Mouse (Mus musculus) heart, embryonic 13.5 days (tissue): ENCODE data around the gene H2-DMb1. TPM values are rescaled to one million over a fixed set of nuclear protein-coding genes. Genes with fewer than 3 reads are reported as not detected.

ENCODE experiments used
- ATAC-seq: fragments of 200-750 bp; cut with Nextera tagmentation; 2 replicates; pipeline ENCODE4 v1.8.0; 2017; ENCODE audit warnings: moderate TSS enrichment; ENCODE audit not compliant: insufficient number of reproducible peaks, low FRiP score, low TSS enrichment; ENCODE audit errors: extremely low read depth
- H3K27ac ChIP-seq: fragments of 300-500 bp; sonication (generic); replicated peaks from 2 replicates; pipeline ENCODE4 v1.5.1; 2015; ENCODE audit warnings: moderate library complexity, mild to moderate bottlenecking, inconsistent platforms
- H3K27me3 ChIP-seq: fragments of 300-500 bp; sonication (generic); replicated peaks from 2 replicates; pipeline ENCODE4 v1.6.1; 2015; ENCODE audit warnings: mild to moderate bottlenecking, inconsistent platforms
- H3K36me3 ChIP-seq: fragments of 300-500 bp; sonication (generic); 2 replicates; pipeline ENCODE4 v1.6.1; 2015; ENCODE audit warnings: mild to moderate bottlenecking, inconsistent platforms
- H3K4me1 ChIP-seq: fragments of 300-500 bp; sonication (generic); 2 replicates; pipeline ENCODE4 v1.6.1; 2015; ENCODE audit warnings: inconsistent platforms
- H3K4me2 ChIP-seq: fragments of 300-500 bp; sonication (generic); 2 replicates; pipeline ENCODE4 v1.6.1; 2015; ENCODE audit warnings: inconsistent platforms, mild to moderate bottlenecking, moderate library complexity
- H3K4me3 ChIP-seq: fragments of 300-500 bp; sonication (generic); 2 replicates; pipeline ENCODE4 v1.5.1; 2015; ENCODE audit warnings: moderate library complexity, mild to moderate bottlenecking, inconsistent platforms
- H3K9ac ChIP-seq: fragments of 300-500 bp; sonication (generic); 2 replicates; pipeline ENCODE4 v1.6.1; 2015; ENCODE audit warnings: inconsistent platforms, mild to moderate bottlenecking, moderate library complexity
- H3K9me3 ChIP-seq: fragments of 300-500 bp; sonication (generic); 2 replicates; pipeline ENCODE4 v1.6.1; 2016; ENCODE audit warnings: inconsistent platforms
- WGBS: fragments of 180-500 bp; shearing (Covaris S2); methylation state at CpG from one replicate; pipeline ENCODE4 v1.1.7; 2015; ENCODE audit warnings: mixed read lengths; 5-methylcytosine and 5-hydroxymethylcytosine counted together
- polyA plus RNA-seq: library from polyadenylated mRNA; unstranded; fragments of >200 nt; fragmentation: Nextera tagmentation; extraction: Ambion mirVana; gene quantifications from 2 replicates; pipeline ENCODE4 v1.2.1, GENCODE M21; 2015

The H2-DMb1 gene
- polyA plus RNA-seq, 1 experiment from 2014 or later = 0.27 TPM

DNA sequence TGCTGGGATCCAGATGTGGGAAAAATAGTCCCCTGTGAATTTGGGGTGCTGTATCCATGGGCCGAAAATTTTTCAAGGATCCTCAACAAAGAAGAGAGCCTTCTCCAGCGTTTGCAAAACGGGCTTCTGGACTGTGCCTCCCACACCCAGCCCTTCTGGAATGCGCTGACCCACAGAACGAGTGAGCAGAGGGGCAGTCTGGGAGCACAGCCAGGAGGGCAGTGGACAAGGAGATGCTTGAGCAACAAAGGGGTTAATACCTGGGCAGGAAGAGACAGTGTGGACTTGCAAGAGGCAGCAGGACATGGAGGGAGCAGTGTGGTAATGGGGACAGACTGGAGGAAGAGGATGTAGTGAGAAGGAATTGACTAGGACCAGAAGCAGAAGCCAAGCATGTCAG, 2.7 kb downstream of the H2-DMb1 start:
- Histone ChIP-seq H3K4me1 (no peaks in the 10 kb centered on the region), H3K27me3 (peaks cover 42% of the 10 kb centered on the region; the same call in 1 of the 2 replicates), H3K27ac (no peak overlapping the region), H3K36me3 (no peaks in the 10 kb centered on the region), H3K9ac (no peak overlapping the region), H3K4me3 (no peak overlapping the region), H3K9me3 (no peaks in the 10 kb centered on the region), H3K4me2 (no peak overlapping the region)
- 44% methylated on average over 5 of the region's 5 CpGs for WGBS
- ATAC-seq = no peak

DNA sequence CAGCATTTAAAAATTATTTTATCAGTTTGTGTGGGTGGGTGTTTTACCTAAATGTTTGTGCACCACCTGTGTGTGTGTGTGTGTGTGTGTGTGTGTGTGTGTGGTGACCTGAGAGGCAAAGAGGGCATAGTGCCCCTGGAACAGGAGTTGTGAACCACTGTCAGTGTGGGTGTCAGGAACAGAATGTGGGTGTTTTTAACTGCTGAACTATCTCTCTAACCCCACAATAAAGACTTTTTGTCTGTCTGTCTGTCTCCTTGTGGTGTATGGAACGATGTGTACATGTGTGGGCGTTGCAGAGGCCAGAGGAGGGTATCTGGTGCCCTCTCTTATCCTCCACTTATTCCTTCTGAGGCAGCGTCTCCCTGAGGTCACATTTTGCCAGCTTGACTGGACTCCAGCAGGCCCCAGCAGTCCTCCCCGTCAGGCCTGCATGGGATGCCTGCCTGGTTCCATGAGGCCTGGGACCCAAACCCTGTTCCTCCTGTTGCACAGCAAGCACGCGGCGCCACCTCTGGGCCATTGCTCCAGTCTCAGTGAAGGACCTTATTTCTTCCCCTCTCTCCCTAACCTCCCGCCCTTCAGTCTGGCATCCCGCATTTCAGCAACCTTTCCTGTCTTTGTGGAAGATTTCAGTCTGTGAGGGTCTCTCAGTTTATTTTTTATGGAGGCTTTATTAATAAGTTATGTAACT, 11.5 kb downstream of the H2-DMb1 start:
- no peak for ATAC-seq
- no peaks in the 10 kb centered on the region for H3K4me1 ChIP-seq
- no peak overlapping the region for H3K4me3 ChIP-seq
- H3K36me3 ChIP-seq = no peaks in the 10 kb centered on the region
- H3K27ac ChIP-seq = no peak overlapping the region
- H3K27me3 ChIP-seq = peaks cover 32% of the 10 kb centered on the region
- 30% methylated on average over 9 of the region's 9 CpGs for WGBS
- H3K9ac ChIP-seq = no peak overlapping the region
- H3K9me3 ChIP-seq = no peaks in the 10 kb centered on the region
- H3K4me2 ChIP-seq = no peak overlapping the region

DNA sequence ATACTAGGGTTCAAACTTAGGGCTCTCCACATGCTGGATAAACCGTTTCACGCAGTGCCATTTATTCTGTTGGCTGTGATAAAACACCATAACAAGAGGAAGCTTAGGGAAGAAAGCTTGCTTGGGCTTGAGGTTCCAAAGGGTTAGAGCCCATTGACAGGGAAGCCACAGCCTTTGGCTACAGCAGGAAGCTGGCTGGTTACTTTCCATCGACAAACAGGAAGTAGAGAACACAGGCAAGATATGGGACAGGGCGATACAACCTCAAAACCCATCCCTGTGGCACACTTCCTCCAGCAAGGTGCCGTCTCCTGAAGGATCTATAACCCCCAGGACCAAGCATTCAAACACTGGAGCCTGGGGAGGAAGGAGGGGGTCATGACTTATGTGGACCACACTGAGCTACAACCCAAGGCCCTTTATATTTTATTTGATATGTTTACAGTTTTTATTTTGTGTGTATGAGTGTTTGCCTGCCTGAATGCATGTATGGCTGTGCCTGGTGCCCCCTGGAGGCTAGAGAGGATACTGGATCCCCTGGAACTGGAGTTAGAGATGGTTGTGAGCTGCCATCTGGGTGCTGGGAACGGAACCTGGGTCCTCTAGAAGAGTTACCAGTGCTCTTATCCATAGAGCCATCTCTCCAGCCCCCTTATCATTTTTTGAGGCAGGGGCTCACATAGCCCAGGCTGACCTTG, 12.3 kb downstream of the H2-DMb1 start:
- peaks cover 27% of the 10 kb centered on the region for H3K27me3 ChIP-seq
- H3K4me1 ChIP-seq = no peaks in the 10 kb centered on the region
- H3K9ac ChIP-seq = no peak overlapping the region
- no peaks in the 10 kb centered on the region for H3K9me3 ChIP-seq
- no peaks in the 10 kb centered on the region for H3K36me3 ChIP-seq
- 67% methylated on average over 6 of the region's 6 CpGs for WGBS
- H3K4me3 ChIP-seq = no peak overlapping the region
- ATAC-seq = no peak
- H3K4me2 ChIP-seq = no peak overlapping the region
- H3K27ac ChIP-seq = no peak overlapping the region

DNA sequence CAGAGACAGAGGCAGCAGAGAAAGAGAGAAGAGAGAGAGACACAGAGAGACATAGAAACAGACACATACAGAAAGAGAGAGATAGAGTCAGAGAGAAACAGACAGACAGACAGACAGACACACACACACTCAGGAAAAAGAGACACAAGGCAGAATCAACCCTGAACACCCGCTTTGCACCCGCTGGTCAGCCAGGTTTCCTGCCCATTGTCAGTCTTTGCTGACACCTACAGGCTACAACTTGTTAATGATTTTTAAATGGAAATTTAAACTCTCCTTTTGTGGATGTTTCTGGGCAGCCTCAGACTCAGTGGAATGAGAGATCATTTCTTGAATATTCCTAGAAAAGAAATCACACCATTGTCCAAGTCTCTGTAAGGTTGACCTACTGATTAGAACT, 16.4 kb downstream of the H2-DMb1 start:
- Histone ChIP-seq H3K9me3 (no peaks in the 10 kb centered on the region), H3K36me3 (no peaks in the 10 kb centered on the region), H3K27ac (no peak overlapping the region), H3K4me2 (no peak overlapping the region), H3K27me3 (peaks cover 19% of the 10 kb centered on the region), H3K4me1 (no peaks in the 10 kb centered on the region), H3K9ac (no peak overlapping the region), H3K4me3 (no peak overlapping the region)
- 5% methylated on average over 2 of the region's 2 CpGs for WGBS
- no peak for ATAC-seq

DNA sequence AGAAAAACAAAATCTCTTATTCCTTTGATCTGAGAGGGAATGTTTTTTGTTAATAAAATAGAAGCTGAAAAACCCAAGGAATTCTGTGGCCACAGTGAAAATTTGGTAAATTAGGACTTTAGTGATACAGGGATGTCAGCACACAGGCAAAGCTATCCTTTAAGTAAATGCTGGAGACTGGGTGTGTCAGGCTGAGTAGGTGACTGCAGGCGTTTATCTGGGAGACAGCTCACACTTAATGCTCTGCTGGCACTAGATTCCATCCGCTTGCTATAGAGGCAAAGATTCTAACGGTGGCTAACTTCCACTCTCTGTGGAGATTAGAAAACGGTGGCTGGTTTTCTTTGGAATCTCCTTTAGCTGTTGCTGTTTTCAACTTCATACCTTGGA, 17.6 kb downstream of the H2-DMb1 start:
- ATAC-seq = no peak
- H3K4me2 ChIP-seq = no peak overlapping the region
- no peaks in the 10 kb centered on the region for H3K9me3 ChIP-seq
- 21% methylated on average over 4 of the region's 4 CpGs for WGBS
- no peaks in the 10 kb centered on the region for H3K36me3 ChIP-seq
- no peak overlapping the region for H3K4me3 ChIP-seq
- H3K27ac ChIP-seq = no peak overlapping the region
- H3K4me1 ChIP-seq = no peaks in the 10 kb centered on the region
- peaks cover 27% of the 10 kb centered on the region for H3K27me3 ChIP-seq
- H3K9ac ChIP-seq = no peak overlapping the region

DNA sequence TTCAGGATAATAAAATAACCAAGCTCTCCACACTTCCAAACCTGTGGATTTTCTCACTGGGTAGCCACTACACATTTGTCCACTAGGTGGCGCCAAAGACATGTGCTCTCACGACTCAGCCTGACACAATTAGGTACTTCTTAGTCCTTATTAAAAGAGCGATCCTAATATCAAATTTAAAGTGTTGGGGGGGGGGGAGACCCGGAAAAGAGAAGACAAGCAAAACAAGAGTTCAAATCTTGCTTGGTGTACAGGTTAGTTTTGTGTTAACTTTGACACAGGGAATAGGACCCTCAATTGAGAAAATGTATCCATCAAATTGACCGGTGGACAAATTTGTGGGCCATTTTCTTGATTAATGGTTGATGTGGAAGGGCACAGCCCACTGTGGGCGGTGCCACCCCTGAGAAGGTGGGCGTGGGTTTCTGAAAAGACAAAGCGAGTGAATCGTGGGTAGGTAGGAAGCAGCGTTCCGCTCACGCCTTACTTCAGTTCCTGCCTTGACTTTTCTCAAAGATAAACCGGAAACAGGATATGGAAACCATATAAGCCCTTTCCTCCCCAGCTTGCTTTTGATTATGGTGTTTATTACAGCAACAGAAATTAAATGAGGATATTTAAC, 18.1 kb downstream of the H2-DMb1 start:
- no peak overlapping the region for H3K4me3 ChIP-seq
- no peak overlapping the region for H3K9ac ChIP-seq
- H3K4me1 ChIP-seq = no peaks in the 10 kb centered on the region
- no peak overlapping the region for H3K27ac ChIP-seq
- H3K27me3 ChIP-seq = peaks cover 26% of the 10 kb centered on the region
- no peaks in the 10 kb centered on the region for H3K36me3 ChIP-seq
- ATAC-seq = no peak
- WGBS = 37% methylated on average over 13 of the region's 13 CpGs
- no peaks in the 10 kb centered on the region for H3K9me3 ChIP-seq
- H3K4me2 ChIP-seq = peak overlapping the region; percentile 26

DNA sequence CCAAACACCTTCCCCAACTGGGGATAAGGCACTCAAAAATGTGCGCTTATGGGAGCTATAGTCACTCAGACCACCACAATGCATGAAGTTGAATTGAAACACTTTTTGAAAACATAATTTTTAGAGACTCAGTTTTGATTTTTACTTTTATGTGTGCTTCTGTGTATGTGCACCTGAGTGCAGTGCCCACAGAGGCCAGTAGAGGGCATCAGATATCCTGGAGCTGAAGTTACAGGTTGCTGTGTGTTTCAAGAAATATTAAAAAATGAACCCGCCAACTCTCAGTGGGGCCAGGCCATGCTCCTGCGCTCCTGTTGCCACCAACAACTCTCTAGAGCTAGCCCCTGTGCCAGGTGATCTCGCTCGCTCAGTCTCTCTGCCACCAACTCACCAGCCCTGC, 19.7 kb downstream of the H2-DMb1 start:
- Histone ChIP-seq H3K36me3 (no peaks in the 10 kb centered on the region), H3K4me1 (no peaks in the 10 kb centered on the region), H3K9me3 (peaks cover 9% of the 10 kb centered on the region; the same call in 1 of the 2 replicates), H3K27me3 (peaks cover 24% of the 10 kb centered on the region), H3K4me2 (no peak overlapping the region), H3K27ac (no peak overlapping the region), H3K4me3 (no peak overlapping the region), H3K9ac (no peak overlapping the region)
- ATAC-seq = no peak
- WGBS = 88% methylated on average over 5 of the region's 5 CpGs

DNA sequence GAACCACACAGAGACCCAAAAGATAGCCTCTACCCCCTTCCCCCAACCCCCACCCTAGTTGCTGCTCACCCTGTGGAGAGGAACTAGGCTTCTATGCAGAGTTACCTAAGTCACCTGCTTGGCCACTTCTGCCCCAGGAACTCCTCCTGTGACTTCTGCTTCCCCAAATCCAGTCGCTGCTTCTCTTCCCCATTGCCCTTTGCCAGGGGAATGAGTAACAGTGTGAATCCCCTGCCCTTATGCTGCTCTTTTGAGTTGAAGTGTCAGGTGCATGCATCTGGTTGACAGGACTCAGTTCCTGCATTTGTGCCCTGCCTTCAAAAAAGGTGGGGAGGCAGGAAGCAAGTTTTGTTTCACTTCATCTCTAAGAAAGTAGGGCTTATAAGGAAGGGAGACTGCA, 21.2 kb downstream of the H2-DMb1 start:
- Histone ChIP-seq H3K27ac (no peak overlapping the region), H3K9ac (no peak overlapping the region), H3K9me3 (peaks cover 9% of the 10 kb centered on the region; the same call in 1 of the 2 replicates), H3K4me3 (no peak overlapping the region), H3K36me3 (no peaks in the 10 kb centered on the region), H3K27me3 (peaks cover 18% of the 10 kb centered on the region), H3K4me2 (no peak overlapping the region), H3K4me1 (no peaks in the 10 kb centered on the region)
- WGBS = 44% methylated on average over 1 of the region's 1 CpGs
- ATAC-seq = no peak

DNA sequence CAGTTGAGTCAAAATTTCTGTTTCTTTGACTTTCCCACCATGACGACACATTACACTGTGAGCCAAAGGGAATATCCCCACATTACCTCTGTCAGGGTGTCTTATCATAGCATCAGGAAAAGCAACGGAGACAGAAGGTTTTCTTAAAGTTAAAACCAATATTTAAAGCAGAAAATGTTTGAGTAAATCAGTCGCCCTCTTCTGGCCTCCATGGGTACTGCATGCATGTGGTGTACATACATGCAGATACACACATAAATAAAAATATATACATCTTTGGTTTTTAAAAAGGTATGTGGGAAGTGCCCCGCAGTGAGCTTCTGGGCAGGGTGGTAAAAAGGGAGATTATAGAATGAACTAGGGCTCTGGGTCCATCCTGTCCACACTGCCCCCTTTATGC, 24.3 kb downstream of the H2-DMb1 start:
- H3K9me3 ChIP-seq = peaks cover 9% of the 10 kb centered on the region; the same call in 1 of the 2 replicates
- H3K36me3 ChIP-seq = no peaks in the 10 kb centered on the region
- no peak for ATAC-seq
- H3K9ac ChIP-seq = no peak overlapping the region
- no peak overlapping the region for H3K4me2 ChIP-seq
- WGBS = 60% methylated on average over 4 of the region's 4 CpGs
- no peak overlapping the region for H3K27ac ChIP-seq
- H3K27me3 ChIP-seq = peaks cover 40% of the 10 kb centered on the region
- H3K4me3 ChIP-seq = no peak overlapping the region
- no peaks in the 10 kb centered on the region for H3K4me1 ChIP-seq

DNA sequence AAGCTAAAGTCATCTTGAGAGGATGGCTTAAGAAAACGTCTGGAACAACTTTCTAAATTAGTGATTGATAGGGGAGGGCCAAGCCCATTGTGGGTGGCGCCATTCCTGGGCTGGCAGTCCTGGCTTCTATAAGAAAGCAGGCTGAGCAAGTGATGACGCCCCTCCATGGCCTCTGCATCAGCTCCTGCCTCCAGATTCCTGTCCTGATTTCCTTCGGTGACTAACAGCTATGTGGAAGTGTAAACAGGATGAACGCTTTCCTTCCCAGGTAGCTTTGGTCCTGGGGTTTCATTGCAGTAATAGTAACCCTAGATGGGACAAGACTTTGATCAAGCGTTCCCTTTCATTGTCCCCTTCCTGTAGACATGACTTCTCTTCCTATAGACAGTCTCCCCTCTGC, 26.1 kb downstream of the H2-DMb1 start:
- no peak overlapping the region for H3K9ac ChIP-seq
- no peak overlapping the region for H3K4me2 ChIP-seq
- ATAC-seq = no peak
- WGBS = 54% methylated on average over 6 of the region's 6 CpGs
- H3K36me3 ChIP-seq = no peaks in the 10 kb centered on the region
- no peak overlapping the region for H3K4me3 ChIP-seq
- peaks cover 56% of the 10 kb centered on the region for H3K27me3 ChIP-seq
- no peaks in the 10 kb centered on the region for H3K4me1 ChIP-seq
- peaks cover 9% of the 10 kb centered on the region; the same call in 1 of the 2 replicates for H3K9me3 ChIP-seq
- H3K27ac ChIP-seq = no peak overlapping the region

DNA sequence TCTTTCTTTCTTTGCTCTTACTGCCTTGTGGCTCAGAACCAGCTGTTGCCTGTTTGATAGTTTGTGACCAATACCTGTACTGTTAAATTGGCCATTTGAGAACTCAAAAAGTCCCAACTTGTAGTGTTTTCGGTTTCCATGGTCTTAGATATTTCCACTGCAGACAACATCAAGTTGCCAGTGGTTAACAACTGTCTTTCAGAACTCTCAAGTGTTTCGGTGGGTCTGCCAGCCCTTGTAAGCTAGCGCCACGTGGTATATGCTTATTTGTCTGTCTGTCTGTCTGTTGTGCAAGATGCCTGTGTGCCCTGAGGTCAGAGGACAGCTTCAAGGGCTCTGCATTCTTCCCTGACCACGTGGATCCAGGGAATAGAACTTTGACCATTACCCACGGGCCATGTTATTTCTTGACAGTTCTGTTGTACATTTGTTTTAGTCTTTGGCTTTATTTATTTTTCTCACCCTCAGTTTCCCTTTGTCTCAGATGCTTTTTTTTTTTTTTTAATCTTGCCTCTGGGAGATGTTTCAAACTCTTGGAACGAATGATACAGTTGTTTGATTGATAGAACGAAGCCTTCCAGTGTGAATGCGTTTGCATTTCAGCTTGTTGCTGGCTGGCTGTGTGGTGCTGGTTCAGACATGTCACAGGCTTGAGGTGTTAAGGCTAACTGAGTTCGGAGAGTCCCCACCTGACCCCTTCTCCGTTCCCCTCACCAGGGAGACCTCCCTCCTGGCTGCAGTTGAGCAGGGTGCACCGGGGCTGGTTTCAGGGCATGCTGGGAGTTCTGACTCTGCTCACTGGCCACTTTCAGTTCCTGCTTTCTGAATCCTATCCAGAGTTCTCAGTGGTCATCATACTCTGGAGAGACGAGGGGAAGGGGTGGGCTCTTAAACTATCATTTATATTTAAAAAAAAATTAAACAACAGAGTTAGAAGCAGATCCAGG, 27.3 kb downstream of the H2-DMb1 start:
- Histone ChIP-seq H3K4me1 (no peaks in the 10 kb centered on the region), H3K4me2 (no peak overlapping the region), H3K27ac (no peak overlapping the region), H3K36me3 (no peaks in the 10 kb centered on the region), H3K27me3 (peaks cover 58% of the 10 kb centered on the region), H3K9me3 (peaks cover 9% of the 10 kb centered on the region; the same call in 1 of the 2 replicates), H3K9ac (no peak overlapping the region), H3K4me3 (no peak overlapping the region)
- ATAC-seq = no peak
- 63% methylated on average over 13 of the region's 13 CpGs for WGBS
